Mouse (Mus musculus) liver, postnatal 0 days (tissue): ENCODE measurements around the gene Mag. TPM values are rescaled to one million over a fixed set of nuclear protein-coding genes. Genes with fewer than 3 reads are reported as not detected.
A peak's percentile ranks its signal among the peaks of the same experiment; 100 is the strongest.

ENCODE experiments used
- ATAC-seq: fragments of 200-750 bp; cut with Nextera tagmentation; 2 replicates; pipeline ENCODE4 v1.8.0; 2017; ENCODE audit warnings: mild to moderate bottlenecking, moderate library complexity
- DNase-seq: peaks from one replicate; pipeline ENCODE4 v3.0.0-alpha.2; 2016
- H3K27ac ChIP-seq: fragments of 300-500 bp; sonication (generic); 2 replicates; pipeline ENCODE4 v1.5.1; 2014; ENCODE audit warnings: antibody characterized with exemption, moderate library complexity, mild to moderate bottlenecking, low read depth
- H3K27me3 ChIP-seq: fragments of 300-500 bp; sonication (generic); 2 replicates; pipeline ENCODE4 v1.6.1; 2014; ENCODE audit warnings: low read length, control low read depth, mixed read lengths; ENCODE audit not compliant: insufficient read depth
- H3K36me3 ChIP-seq: fragments of 300-500 bp; sonication (generic); replicated peaks from 2 replicates; pipeline ENCODE4 v1.6.1; 2014; ENCODE audit warnings: mild to moderate bottlenecking, control low read depth, low read length, moderate library complexity, mixed read lengths; ENCODE audit not compliant: insufficient read depth
- H3K4me1 ChIP-seq: fragments of 300-500 bp; sonication (generic); 2 replicates; pipeline ENCODE4 v1.6.1; 2014; ENCODE audit warnings: antibody characterized with exemption, mild to moderate bottlenecking, control low read depth; ENCODE audit not compliant: insufficient read depth
- H3K4me2 ChIP-seq: fragments of 300-500 bp; sonication (generic); 2 replicates; pipeline ENCODE4 v1.6.1; 2014; ENCODE audit warnings: low read depth, mild to moderate bottlenecking, low read length, moderate library complexity, mixed read lengths
- H3K4me3 ChIP-seq: fragments of 300-500 bp; sonication (generic); 2 replicates; pipeline ENCODE4 v1.5.1; 2014; ENCODE audit warnings: low read depth, low read length
- H3K9ac ChIP-seq: fragments of 300-500 bp; sonication (generic); replicated peaks from 2 replicates; pipeline ENCODE4 v1.6.1; 2014; ENCODE audit warnings: mild to moderate bottlenecking, moderate library complexity
- H3K9me3 ChIP-seq: fragments of 300-500 bp; sonication (generic); 2 replicates; pipeline ENCODE4 v1.6.1; 2016; ENCODE audit warnings: mild to moderate bottlenecking, control low read depth, low read length, mixed read lengths
- CTCF ChIP-seq: sonication (generic); IDR thresholded peaks from 2 replicates; pipeline ENCODE4 v1.5.1; 2016; ENCODE audit warnings: antibody characterized with exemption, low read depth
- EP300 ChIP-seq: IDR thresholded peaks from 2 replicates; pipeline ENCODE4 v1.6.1; 2016; ENCODE audit warnings: antibody characterized with exemption, low read depth, mild to moderate bottlenecking
- WGBS: fragments of 180-500 bp; shearing (Covaris S2); extraction: QIAGEN DNeasy Blood & Tissue Kit; methylation state at CpG from one replicate; pipeline ENCODE4 v1.1.7; 2014; ENCODE audit not compliant: insufficient replicate concordance; 5-methylcytosine and 5-hydroxymethylcytosine counted together
- polyA plus RNA-seq: library from polyadenylated mRNA; unstranded; fragments of >200 nt; fragmentation: Nextera tagmentation; extraction: Ambion mirVana; gene quantifications from 2 replicates; pipeline ENCODE4 v1.2.1, GENCODE M21; 2015

The Mag gene
- polyA plus RNA-seq, 1 experiment from 2014 or later = 0.47 TPM

DNA sequence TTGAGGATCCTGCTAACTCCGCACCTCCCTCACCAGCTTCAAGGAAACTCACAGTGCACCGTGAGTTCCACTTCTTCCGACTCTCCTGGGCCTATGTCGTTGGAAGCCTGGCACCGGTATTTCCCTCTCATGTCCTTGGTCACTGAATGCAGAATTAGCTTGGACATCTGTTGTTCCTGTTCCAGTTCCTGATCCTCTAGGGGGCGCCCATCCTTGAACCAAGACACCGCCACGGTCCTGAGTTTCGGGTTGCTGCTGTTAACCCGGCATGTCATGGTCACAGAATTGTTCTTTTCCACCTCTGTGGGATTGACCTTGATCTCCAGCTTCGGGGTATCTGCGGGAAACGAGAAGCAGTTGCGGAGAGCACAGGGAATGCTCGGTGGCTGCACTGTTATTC is 41.6 kb downstream of the Mag start:
- Histone ChIP-seq H3K9me3 (no peaks in the 10 kb centered on the region), H3K4me2 (peak overlapping the region; percentile 54), H3K4me3 (no peak overlapping the region), H3K27me3 (no peaks in the 10 kb centered on the region), H3K36me3 (no peaks in the 10 kb centered on the region), H3K4me1 (no peaks in the 10 kb centered on the region), H3K9ac (no peak overlapping the region), H3K27ac (no peak overlapping the region)
- 19% methylated on average over 15 of the region's 15 CpGs for WGBS
- DNase-seq (peak; percentile 85), ATAC-seq (peak; percentile 66; the same call in 1 of the 2 replicates)
- peak; percentile 86 for TF ChIP-seq CTCF
- TF ChIP-seq EP300 = no peak

DNA sequence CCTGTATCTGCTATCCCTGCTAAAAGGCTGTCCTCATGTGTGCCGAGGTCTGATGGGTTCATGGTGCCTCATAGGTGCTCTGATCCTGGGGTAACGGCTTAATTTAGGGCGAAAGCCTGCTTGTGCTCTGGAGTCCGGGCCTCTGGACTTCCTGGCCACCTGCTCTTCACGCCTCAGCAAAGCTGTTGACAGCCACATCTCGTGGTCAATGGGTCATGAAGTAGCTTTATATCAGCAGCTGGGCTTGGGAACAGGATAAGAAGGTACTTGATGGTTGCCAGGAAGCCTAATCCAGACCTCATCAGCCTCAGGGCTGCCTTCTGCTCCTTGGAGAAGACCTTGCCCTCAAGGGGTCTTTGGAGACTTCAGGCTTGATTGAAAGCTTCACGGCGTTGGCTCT is 51.3 kb downstream of the Mag start:
- ATAC-seq = no peak
- no peak for TF ChIP-seq EP300
- no peak for TF ChIP-seq CTCF
- 48% methylated on average over 8 of the region's 8 CpGs for WGBS

DNA sequence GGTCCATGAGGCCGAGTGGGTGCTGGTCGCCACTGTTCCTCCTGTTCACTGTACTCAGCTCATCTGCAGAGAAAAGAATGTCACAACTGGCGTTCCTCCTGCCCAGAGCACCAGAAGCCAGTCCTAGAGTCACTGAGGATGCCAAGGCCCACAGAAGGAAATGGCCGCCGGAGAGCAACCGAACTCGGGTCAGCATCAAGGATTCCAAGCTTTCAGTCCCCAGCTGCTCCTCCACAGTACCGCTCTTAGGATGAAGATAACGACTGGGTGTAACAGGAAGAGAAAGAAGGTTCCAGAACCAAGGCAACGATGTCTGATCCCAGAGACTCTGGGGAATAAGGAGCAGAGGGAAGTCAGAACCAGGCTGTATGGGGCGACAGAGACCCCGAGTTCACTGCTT is 53.2 kb downstream of the Mag start, which contains the start of gene Ffar1:
Gene Ffar1 (minus strand): TSS at position 101 of the 400 bp plus-strand sequence.
- Histone ChIP-seq H3K4me2 (no peak within 1 kb of the TSS), H3K27me3 (no peaks in the 10 kb centered on the region), H3K4me1 (0 out of 2 replicates have a peak, but pooled peaks cover 3% of the 10 kb centered on the region), H3K4me3 (no peak within 1 kb of the TSS), H3K27ac (no peak within 1 kb of the TSS), H3K9ac (no peak within 1 kb of the TSS), H3K36me3 (no peaks in the 10 kb centered on the region), H3K9me3 (no peaks in the 10 kb centered on the region)
- DNase-seq = no peak
- WGBS = 74% methylated on average over 12 of the region's 12 CpGs
- no peak for ATAC-seq
- TF ChIP-seq CTCF (no peak), EP300 (no peak)

More for the DNA sequence above, 51.3 kb downstream of the Mag start:
- Histone ChIP-seq H3K9ac (no peak overlapping the region), H3K36me3 (no peaks in the 10 kb centered on the region), H3K4me1 (0 out of 2 replicates have a peak, but pooled peaks cover 3% of the 10 kb centered on the region), H3K9me3 (no peaks in the 10 kb centered on the region), H3K27ac (peak overlapping the region; percentile 57; the same call in 1 of the 2 replicates), H3K27me3 (no peaks in the 10 kb centered on the region), H3K4me2 (no peak overlapping the region), H3K4me3 (no peak overlapping the region)
- no peak for DNase-seq

DNA sequence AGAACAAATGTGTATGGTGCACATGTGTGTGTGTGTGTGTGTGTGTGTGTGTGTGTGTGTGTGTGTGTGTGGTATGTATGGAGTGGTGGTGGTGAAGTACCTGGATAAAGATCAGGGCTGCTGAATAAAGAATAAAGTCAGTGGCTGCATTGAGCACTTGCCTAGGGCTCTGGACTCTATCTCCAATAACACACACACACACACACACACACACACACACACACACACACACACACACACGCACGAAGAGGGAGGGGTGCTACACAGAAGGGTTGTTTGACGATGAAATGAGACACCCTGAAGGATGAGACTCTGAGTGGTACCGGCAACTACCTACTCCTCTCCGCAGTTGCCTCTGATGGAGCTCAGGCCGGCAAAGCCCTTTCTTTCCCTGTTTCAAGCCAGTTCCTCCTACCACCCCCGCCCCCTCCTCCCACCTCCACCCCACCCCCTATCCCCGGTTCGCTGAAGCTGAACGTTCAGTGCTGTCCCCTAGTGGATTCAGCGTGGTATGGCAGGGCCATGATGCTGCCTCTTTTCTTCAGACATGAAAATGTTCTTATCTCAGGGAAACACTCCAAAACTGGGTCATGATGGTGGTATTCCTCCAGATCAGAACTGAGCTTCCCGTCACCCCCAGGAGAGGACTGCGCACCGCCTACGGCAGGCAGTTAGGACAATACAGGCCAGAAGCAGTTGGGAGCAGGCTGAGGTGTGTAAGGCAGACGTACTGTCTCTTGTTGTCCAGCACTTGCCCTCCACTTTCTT is 54.9 kb downstream of the Mag start:
- 7% methylated on average over 13 of the region's 16 CpGs for WGBS
- no peaks in the 10 kb centered on the region for H3K9me3 ChIP-seq
- 0 out of 2 replicates have a peak, but pooled peaks cover 3% of the 10 kb centered on the region for H3K4me1 ChIP-seq
- DNase-seq = peak; percentile 72
- no peaks in the 10 kb centered on the region for H3K27me3 ChIP-seq
- peak; percentile 83 for TF ChIP-seq CTCF
- no peak for TF ChIP-seq EP300
- no peak overlapping the region for H3K27ac ChIP-seq
- H3K4me3 ChIP-seq = no peak overlapping the region
- H3K9ac ChIP-seq = no peak overlapping the region
- no peaks in the 10 kb centered on the region for H3K36me3 ChIP-seq
- ATAC-seq = peak; percentile 73
- peak overlapping the region; percentile 51 for H3K4me2 ChIP-seq

DNA sequence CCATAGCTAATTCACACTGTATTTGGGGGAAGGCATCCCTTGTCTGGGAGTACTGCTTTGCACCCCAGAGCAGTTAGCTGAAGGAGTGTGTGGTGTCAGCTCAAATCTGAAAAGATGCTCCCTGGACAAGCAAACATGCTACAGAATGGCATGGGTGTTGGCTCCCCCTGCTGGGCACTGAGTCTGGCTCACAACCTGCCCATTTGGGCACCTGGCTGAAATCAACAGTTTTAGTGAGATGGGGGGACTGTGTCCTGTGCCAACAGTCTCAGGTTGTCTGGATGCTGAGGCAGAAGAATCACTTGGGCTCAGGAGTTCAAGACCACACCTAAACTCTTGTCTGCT is 55.4 kb downstream of the Mag start:
- peak; percentile 94 for TF ChIP-seq CTCF
- TF ChIP-seq EP300 = no peak
- peak; percentile 75 for ATAC-seq
- H3K4me1 ChIP-seq = 0 out of 2 replicates have a peak, but pooled peaks cover 3% of the 10 kb centered on the region
- no peak overlapping the region for H3K9ac ChIP-seq
- H3K36me3 ChIP-seq = no peaks in the 10 kb centered on the region
- no peak overlapping the region for H3K4me3 ChIP-seq
- H3K27ac ChIP-seq = no peak overlapping the region
- DNase-seq = peak; percentile 85
- H3K9me3 ChIP-seq = no peaks in the 10 kb centered on the region
- no peak overlapping the region; the same call in 1 of the 2 replicates for H3K4me2 ChIP-seq
- H3K27me3 ChIP-seq = no peaks in the 10 kb centered on the region

DNA sequence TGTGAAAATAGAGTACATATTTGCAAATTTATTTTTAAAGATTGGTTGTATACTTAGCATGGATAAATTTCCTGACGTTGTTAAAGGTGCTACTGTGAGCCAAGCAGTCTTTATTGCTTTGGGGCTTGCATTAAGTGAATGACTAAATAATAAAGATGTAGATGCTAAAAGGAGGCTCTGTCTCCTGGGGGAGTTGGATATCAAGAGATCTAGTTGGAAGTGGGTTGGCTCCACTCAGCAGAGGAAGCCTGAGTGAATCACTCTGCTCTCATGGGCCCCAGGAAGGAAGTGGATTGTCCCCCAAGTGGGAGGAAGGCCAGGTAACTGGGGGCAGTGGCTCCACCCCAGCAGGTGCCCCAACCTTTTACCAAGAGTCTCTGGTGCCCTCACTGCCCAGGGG is 56.9 kb downstream of the Mag start:
- Histone ChIP-seq H3K4me2 (no peak overlapping the region), H3K4me1 (0 out of 2 replicates have a peak, but pooled peaks cover 3% of the 10 kb centered on the region), H3K36me3 (no peaks in the 10 kb centered on the region), H3K9me3 (no peaks in the 10 kb centered on the region), H3K27ac (no peak overlapping the region), H3K4me3 (no peak overlapping the region), H3K9ac (no peak overlapping the region), H3K27me3 (no peaks in the 10 kb centered on the region)
- no peak for TF ChIP-seq CTCF
- TF ChIP-seq EP300 = no peak
- DNase-seq (no peak), ATAC-seq (no peak)
- WGBS = 70% methylated on average over 1 of the region's 1 CpGs
